Mouse (Mus musculus) kidney, embryonic 14.5 days (tissue): Measurements from ENCODE around the gene Csnk2a2. TPM values are rescaled to one million over a fixed set of nuclear protein-coding genes. Genes with fewer than 3 reads are reported as not detected.

Experiments used
- ATAC-seq: fragments of 200-750 bp; cut with Nextera tagmentation; 2 replicates; pipeline ENCODE4 v1.8.0; 2017; ENCODE audit warnings: moderate number of reproducible peaks, mild to moderate bottlenecking, moderate TSS enrichment, moderate library complexity; ENCODE audit not compliant: low FRiP score, low TSS enrichment
- H3K27ac ChIP-seq: fragments of 300-500 bp; sonication (generic); 2 replicates; pipeline ENCODE4 v1.5.1; 2014; ENCODE audit warnings: low read depth, mild to moderate bottlenecking, low read length, moderate library complexity, mixed read lengths
- H3K27me3 ChIP-seq: fragments of 300-500 bp; sonication (generic); 2 replicates; pipeline ENCODE4 v1.6.1; 2014; ENCODE audit warnings: mild to moderate bottlenecking, low read length; ENCODE audit not compliant: control insufficient read depth, insufficient read depth
- H3K36me3 ChIP-seq: fragments of 300-500 bp; sonication (generic); 2 replicates; pipeline ENCODE4 v1.6.1; 2014; ENCODE audit warnings: low read length, mixed read lengths; ENCODE audit not compliant: control insufficient read depth, insufficient read depth
- H3K4me1 ChIP-seq: fragments of 300-500 bp; sonication (generic); 2 replicates; pipeline ENCODE4 v1.6.1; 2014; ENCODE audit warnings: low read length, mixed read lengths; ENCODE audit not compliant: control insufficient read depth, insufficient read depth
- H3K4me2 ChIP-seq: fragments of 300-500 bp; sonication (generic); replicated peaks from 2 replicates; pipeline ENCODE4 v1.6.1; 2014; ENCODE audit warnings: low read depth, mild to moderate bottlenecking, low read length
- H3K4me3 ChIP-seq: fragments of 300-500 bp; sonication (generic); 2 replicates; pipeline ENCODE4 v1.5.1; 2014; ENCODE audit warnings: mild to moderate bottlenecking, low read length
- H3K9ac ChIP-seq: fragments of 300-500 bp; sonication (generic); 2 replicates; pipeline ENCODE4 v1.6.1; 2014; ENCODE audit warnings: low read depth, mild to moderate bottlenecking, low read length, moderate library complexity
- H3K9me3 ChIP-seq: fragments of 300-500 bp; sonication (generic); 2 replicates; pipeline ENCODE4 v1.6.1; 2016; ENCODE audit warnings: low read length; ENCODE audit not compliant: control insufficient read depth
- WGBS: fragments of 180-500 bp; shearing (Covaris S2); extraction: QIAGEN DNeasy Blood & Tissue Kit; methylation state at CpG from one replicate; pipeline ENCODE4 v1.1.7; 2014; 5-methylcytosine and 5-hydroxymethylcytosine counted together
- polyA plus RNA-seq: library from polyadenylated mRNA; unstranded; fragments of >200 nt; fragmentation: Nextera tagmentation; extraction: Ambion mirVana; gene quantifications from 2 replicates; pipeline ENCODE4 v1.2.1, GENCODE M21; 2014

Gene Csnk2a2
- polyA plus RNA-seq, 1 experiment from 2014 or later = 20.7 TPM

DNA sequence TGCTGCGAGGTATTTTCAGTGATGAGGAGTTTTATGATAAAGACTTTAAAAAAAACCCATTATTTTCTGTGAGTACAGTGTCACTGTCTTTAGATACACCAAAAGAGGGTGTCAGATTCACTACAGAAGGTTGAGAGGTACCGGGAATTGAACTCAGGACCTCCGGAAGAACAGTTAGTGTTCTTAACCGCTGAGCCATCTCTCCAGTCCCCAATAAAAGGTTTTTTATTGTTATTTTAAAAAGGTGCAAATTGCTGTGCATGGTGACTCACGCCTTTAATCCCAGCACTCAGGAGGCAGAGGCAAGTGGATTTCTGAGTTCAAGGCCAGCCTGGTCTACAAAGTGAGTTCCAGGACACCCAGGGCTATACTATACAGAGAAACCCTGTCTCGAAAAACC is 5.6 kb upstream of the Csnk2a2 start:
- Histone ChIP-seq H3K36me3 (no peaks in the 10 kb centered on the region), H3K9ac (no peak overlapping the region), H3K4me1 (no peaks in the 10 kb centered on the region), H3K27ac (no peak overlapping the region), H3K27me3 (no peaks in the 10 kb centered on the region), H3K9me3 (no peaks in the 10 kb centered on the region), H3K4me2 (no peak overlapping the region), H3K4me3 (no peak overlapping the region)
- WGBS = 85% methylated on average over 6 of the region's 6 CpGs
- no peak for ATAC-seq

DNA sequence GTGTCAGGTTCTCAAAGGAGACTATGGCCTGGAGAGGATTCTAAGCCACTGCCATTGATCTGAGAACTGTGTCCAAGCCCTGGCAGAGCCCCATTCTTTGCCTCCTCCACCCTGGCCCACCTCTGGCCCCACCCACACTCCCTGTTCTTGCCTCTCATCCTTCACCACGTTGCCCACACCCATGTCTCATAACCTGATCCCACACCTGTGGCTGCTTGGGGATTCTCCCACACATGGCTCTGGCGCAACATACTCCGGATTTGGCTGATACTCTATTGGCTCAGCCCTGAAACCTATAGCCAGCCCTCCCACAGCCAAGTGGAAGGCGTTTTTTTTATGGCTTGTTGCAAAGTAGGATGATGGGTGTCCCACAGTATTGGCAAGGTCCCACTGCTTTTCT is 2.2 kb upstream of the Csnk2a2 start:
- no peak for ATAC-seq
- H3K9ac ChIP-seq = no peak overlapping the region
- H3K27ac ChIP-seq = no peak overlapping the region
- no peaks in the 10 kb centered on the region for H3K27me3 ChIP-seq
- H3K36me3 ChIP-seq = no peaks in the 10 kb centered on the region
- H3K4me3 ChIP-seq = no peak overlapping the region
- H3K4me1 ChIP-seq = peaks cover 11% of the 10 kb centered on the region; the same call in 1 of the 2 replicates
- no peaks in the 10 kb centered on the region for H3K9me3 ChIP-seq
- H3K4me2 ChIP-seq = no peak overlapping the region
- 54% methylated on average over 4 of the region's 4 CpGs for WGBS

DNA sequence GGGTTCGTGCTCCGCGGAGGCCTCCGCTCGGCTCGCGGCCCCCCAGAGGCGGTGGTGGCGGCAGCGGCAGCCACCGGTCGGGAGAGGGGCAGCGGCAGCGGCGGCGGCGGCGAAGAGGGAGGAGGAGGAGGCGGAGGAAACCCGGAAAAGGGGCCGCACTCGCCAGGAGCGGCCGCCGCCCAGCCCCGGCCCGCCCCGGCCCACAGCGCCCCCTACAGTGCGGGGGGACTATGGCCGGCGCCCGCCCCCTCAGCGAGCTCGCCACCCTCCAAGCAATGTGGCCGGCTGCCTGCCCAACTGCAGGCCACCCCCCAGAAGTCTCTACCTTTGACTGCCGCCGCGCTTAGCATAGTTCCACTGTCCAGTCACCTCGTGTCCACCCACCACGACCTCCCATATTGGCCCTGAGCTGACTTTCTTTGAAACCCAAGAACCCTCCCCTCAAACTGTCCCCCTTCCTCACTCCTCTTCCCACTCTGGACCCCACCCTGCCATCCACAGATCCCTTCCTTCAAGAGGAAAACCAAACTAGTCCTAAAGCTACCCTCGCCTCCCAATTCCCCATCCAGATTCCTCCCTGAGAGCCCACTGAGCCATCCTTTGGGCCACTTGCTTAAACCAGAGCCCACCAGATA is 1.0 kb downstream of the Csnk2a2 start:
- H3K4me3 ChIP-seq = peak overlapping the region; percentile 98

DNA sequence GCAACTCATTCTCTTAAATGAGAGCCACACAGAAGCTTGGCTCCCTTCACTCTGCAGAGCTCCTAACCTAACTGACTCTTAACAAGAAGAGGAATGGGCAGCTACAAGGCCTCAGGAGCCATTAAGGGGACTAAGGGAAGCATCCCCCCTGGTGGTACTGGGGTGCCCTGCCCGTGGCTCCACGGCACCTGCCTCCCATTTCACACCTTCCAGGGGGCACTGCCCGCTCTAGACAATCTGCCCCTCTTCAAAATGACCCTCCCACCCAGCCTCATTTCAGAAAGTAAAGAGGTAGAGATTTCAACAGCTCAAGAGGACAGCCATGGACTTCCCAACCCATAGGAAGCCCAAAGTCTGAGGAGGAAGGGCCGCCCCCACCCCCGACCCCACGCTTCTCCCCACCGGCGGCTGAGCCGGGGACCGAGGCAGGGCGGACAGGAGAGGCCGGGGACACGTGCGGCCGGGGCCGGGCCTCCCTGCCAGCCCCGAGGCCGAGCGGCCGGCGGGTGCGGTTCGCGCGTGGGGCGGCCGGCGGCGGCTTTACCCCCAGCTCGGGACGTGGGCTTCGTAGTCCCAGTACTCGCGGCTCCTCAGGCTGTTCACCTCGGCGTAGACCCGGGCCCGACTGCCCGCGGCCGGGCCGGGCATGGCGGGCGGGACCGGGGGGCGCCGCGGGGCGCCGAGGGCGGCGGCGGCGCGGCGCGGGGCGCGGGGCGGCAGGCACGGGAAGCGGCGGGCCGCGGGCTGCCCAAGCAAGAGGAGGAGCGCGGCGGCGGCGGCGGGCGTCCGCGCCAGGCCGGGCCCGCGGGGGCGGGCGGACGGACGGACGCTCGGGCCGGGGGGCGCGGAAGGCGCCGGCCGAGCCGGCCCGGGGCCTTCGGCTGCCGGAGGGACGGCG is 1.8 kb downstream of the Csnk2a2 start:
- under 1% methylated on average over 55 of the region's 95 CpGs for WGBS
- ATAC-seq = peak; percentile 54

More for the DNA sequence above, 1.0 kb downstream of the Csnk2a2 start:
- H3K27me3 ChIP-seq = no peaks in the 10 kb centered on the region
- no peak overlapping the region for H3K27ac ChIP-seq
- peak overlapping the region; percentile 94 for H3K9ac ChIP-seq
- peak overlapping the region; percentile 58 for H3K4me2 ChIP-seq
- peaks cover 27% of the 10 kb centered on the region for H3K36me3 ChIP-seq
- WGBS = 3% methylated on average over 19 of the region's 42 CpGs
- no peaks in the 10 kb centered on the region for H3K9me3 ChIP-seq
- peak; percentile 92 for ATAC-seq
- peaks cover 11% of the 10 kb centered on the region; the same call in 1 of the 2 replicates for H3K4me1 ChIP-seq

DNA sequence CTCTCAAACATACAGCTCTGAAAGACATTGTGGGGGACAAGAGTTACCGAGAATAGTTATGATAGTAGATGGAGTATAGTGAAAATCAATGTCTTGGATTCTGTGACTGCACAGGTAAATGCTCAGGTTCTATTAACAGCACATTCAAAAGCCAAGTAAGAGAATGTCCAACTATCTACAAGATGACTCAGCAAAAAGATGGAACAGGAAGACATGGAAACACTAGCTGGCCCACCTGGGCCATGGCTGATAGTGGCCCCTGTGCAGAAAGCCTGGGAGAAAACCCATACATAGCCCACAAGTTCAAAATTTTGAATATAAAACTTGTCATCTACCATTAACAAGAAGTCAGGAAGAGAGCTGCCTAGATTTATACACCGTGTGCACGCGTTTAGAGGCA is 19.8 kb downstream of the Csnk2a2 start:
- Histone ChIP-seq H3K4me1 (no peaks in the 10 kb centered on the region), H3K27ac (no peak overlapping the region), H3K36me3 (peaks cover 83% of the 10 kb centered on the region), H3K9me3 (no peaks in the 10 kb centered on the region), H3K4me2 (no peak overlapping the region), H3K9ac (no peak overlapping the region), H3K27me3 (no peaks in the 10 kb centered on the region), H3K4me3 (no peak overlapping the region)
- ATAC-seq = no peak
- WGBS = 98% methylated on average over 4 of the region's 4 CpGs

More for the DNA sequence above, 1.8 kb downstream of the Csnk2a2 start:
- no peaks in the 10 kb centered on the region for H3K27me3 ChIP-seq
- peaks cover 34% of the 10 kb centered on the region for H3K36me3 ChIP-seq
- H3K4me2 ChIP-seq = peak overlapping the region; percentile 61
- H3K9ac ChIP-seq = peak overlapping the region; percentile 94
- peak overlapping the region; percentile 98 for H3K4me3 ChIP-seq
- peaks cover 11% of the 10 kb centered on the region; the same call in 1 of the 2 replicates for H3K4me1 ChIP-seq
- no peak overlapping the region for H3K27ac ChIP-seq
- H3K9me3 ChIP-seq = no peaks in the 10 kb centered on the region

DNA sequence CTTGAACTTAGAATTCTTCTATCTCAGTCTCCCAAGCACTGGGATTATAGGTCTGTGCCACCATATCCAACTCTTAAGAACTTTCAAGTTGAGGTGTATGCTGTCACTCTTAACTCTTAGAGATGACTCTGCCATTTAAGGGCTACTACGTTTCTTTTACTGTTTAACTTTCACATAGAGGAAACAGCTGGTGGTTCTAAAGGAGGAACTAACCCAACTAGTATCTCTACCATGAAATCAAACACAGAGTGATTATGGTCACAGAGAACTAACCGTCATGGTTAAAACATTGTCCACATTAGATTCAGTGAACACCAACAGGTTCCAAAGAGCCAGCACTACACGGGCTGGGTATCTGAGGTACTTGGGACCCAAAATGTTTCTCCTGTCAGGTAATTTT is 20.8 kb downstream of the Csnk2a2 start:
- H3K4me3 ChIP-seq = no peak overlapping the region
- H3K27ac ChIP-seq = no peak overlapping the region
- H3K4me2 ChIP-seq = no peak overlapping the region
- H3K9ac ChIP-seq = no peak overlapping the region
- H3K27me3 ChIP-seq = no peaks in the 10 kb centered on the region
- 93% methylated on average over 3 of the region's 3 CpGs for WGBS
- peaks cover 84% of the 10 kb centered on the region for H3K36me3 ChIP-seq
- H3K4me1 ChIP-seq = no peaks in the 10 kb centered on the region
- H3K9me3 ChIP-seq = no peaks in the 10 kb centered on the region
- ATAC-seq = no peak

DNA sequence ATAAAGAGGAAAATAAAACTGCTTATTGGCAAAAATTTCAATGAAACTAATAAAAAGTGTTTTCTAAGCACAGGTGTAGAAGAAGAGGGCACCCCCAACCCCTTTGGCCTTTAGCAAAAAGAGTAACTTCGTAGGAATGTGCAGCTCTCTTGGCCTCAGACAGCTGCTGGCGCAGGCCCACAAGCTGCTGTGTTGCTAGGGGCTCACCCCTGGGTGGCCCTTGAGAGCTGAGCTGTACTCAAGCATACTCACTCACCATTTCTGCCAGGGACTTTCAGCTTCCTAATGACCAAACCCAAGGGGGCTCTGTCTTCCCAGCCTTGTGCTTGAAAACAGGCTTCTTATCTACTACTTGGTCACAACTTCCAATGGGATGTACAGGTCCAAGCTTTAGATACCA is 23.3 kb downstream of the Csnk2a2 start:
- Histone ChIP-seq H3K4me1 (no peaks in the 10 kb centered on the region), H3K36me3 (peaks cover 80% of the 10 kb centered on the region), H3K9ac (no peak overlapping the region), H3K4me2 (no peak overlapping the region), H3K9me3 (no peaks in the 10 kb centered on the region), H3K27me3 (no peaks in the 10 kb centered on the region), H3K4me3 (no peak overlapping the region), H3K27ac (no peak overlapping the region)
- 90% methylated on average over 2 of the region's 2 CpGs for WGBS
- ATAC-seq = no peak

DNA sequence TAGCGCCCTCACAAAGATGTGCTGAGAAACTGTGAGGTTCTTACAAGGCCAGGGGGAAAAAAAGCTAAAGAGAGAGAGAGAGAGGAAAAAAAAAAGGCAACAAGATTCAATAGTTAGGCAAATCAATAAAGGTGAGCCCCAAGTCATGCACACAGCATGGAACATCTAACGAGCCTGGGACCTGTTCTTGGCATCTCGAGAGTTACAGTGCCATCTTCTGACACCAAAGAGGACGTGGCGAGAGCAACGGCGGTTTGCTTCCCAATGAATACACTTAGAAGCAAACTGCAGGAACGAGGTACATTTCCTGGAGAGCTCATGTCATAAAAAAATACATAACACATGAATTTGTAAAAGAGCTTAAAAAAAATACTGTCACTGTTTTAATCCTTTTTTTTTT is 37.3 kb downstream of the Csnk2a2 start:
- no peaks in the 10 kb centered on the region for H3K4me1 ChIP-seq
- H3K4me3 ChIP-seq = no peak overlapping the region
- H3K27ac ChIP-seq = no peak overlapping the region

DNA sequence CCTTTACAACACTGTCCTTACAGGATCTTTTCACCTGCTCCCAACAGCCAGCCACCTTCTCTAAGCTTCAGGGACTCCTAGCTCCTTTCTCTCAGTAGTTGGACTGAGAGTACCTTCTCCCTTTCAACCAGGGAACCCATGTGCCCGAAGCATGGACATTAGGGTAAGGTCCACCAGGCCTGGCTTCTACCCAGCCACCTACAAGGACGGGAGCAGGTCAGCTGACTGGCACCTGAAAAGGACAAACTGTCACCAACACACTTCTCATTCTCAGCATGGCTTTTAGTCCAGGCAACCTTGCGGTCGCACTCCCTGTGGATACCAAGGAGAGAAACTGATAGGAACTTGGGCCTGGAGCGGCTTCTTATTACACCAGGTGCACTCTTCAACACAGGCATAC is 39.6 kb downstream of the Csnk2a2 start:
- H3K27ac ChIP-seq = no peak overlapping the region
- 94% methylated on average over 5 of the region's 5 CpGs for WGBS
- H3K4me2 ChIP-seq = no peak overlapping the region
- H3K36me3 ChIP-seq = peaks cover 67% of the 10 kb centered on the region
- H3K9ac ChIP-seq = no peak overlapping the region
- no peaks in the 10 kb centered on the region for H3K9me3 ChIP-seq
- no peaks in the 10 kb centered on the region for H3K4me1 ChIP-seq
- H3K27me3 ChIP-seq = no peaks in the 10 kb centered on the region
- ATAC-seq = no peak
- no peak overlapping the region for H3K4me3 ChIP-seq

More for the DNA sequence above, 37.3 kb downstream of the Csnk2a2 start:
- WGBS = 75% methylated on average over 8 of the region's 8 CpGs
- Histone ChIP-seq H3K9ac (no peak overlapping the region), H3K27me3 (no peaks in the 10 kb centered on the region), H3K36me3 (peaks cover 86% of the 10 kb centered on the region), H3K4me2 (no peak overlapping the region), H3K9me3 (no peaks in the 10 kb centered on the region)
- no peak for ATAC-seq
